Mouse (Mus musculus): Measurements from ENCODE around the gene Dnajb14. TPM values are rescaled to one million over a fixed set of nuclear protein-coding genes. Genes with fewer than 3 reads are reported as not detected.

Gene Dnajb14
- polyA plus RNA-seq (2012; rRNA removed), result 7.7 and 12.1 TPM in 2 replicates

- DNase-seq (ENCODE audit: low read depth), result peak; percentile 71
- TF ChIP-seq POLR2A (IDR thresholded peaks at IDR 0.05; ENCODE audit: borderline replicate concordance, extremely low read depth, insufficient read depth, insufficient read length, poor library complexity, severe bottlenecking) (peak; percentile 4; the same call in 1 of the 2 replicates), CTCF (IDR thresholded peaks at IDR 0.05; ENCODE audit: borderline replicate concordance, extremely low read depth, insufficient read depth, insufficient read length) (no peak)
Measured at GRCm38 (mm10) chr3:137867437-137868093, at the start of gene Dnajb14. TSS of gene Dnajb14 (plus strand) at chr3:137867675.

GRCm38 (mm10) chr3:137818713-137819112 lies 48.8 kb upstream of the Dnajb14 start:
- DNase-seq (ENCODE audit: low read depth), result peak; percentile 60
- 0 out of 2 replicates have a peak, but pooled peaks have one; percentile 11 for TF ChIP-seq CTCF (IDR thresholded peaks at IDR 0.05; ENCODE audit: borderline replicate concordance, extremely low read depth, insufficient read depth, insufficient read length)
- TF ChIP-seq POLR2A (IDR thresholded peaks at IDR 0.05; ENCODE audit: borderline replicate concordance, extremely low read depth, insufficient read depth, insufficient read length, poor library complexity, severe bottlenecking), result no peak

GRCm38 (mm10) chr3:137820688-137821467 lies 46.6 kb upstream of the Dnajb14 start:
- TF ChIP-seq CTCF (IDR thresholded peaks at IDR 0.05; ENCODE audit: borderline replicate concordance, extremely low read depth, insufficient read depth, insufficient read length) (no peak), POLR2A (IDR thresholded peaks at IDR 0.05; ENCODE audit: borderline replicate concordance, extremely low read depth, insufficient read depth, insufficient read length, poor library complexity, severe bottlenecking) (no peak)

DNA sequence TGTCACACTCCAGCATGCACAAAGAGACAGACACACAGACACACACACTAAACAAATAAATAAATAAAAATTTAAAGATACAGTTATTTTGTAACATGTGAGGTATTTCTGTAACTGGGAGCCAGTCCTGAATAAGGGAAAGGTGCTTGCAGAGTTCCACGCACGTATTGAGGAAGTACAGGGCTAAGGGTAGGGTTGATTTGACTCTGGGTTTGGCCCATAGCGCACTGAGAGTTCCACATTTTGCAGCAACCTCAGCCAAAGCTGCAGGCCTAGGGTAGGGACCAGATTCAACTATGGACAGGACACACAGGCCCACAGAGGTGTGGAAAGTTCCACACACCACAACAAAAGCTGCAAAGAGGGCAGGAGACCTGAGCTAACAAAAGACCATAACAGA lies 44.2 kb upstream of the Dnajb14 start:
- DNase-seq (ENCODE audit: low read depth), result no peak
- TF ChIP-seq CTCF (IDR thresholded peaks at IDR 0.05; ENCODE audit: borderline replicate concordance, extremely low read depth, insufficient read depth, insufficient read length), result no peak
- no peak for TF ChIP-seq POLR2A (IDR thresholded peaks at IDR 0.05; ENCODE audit: borderline replicate concordance, extremely low read depth, insufficient read depth, insufficient read length, poor library complexity, severe bottlenecking)

More at GRCm38 (mm10) chr3:137820688-137821467, 46.6 kb upstream of the Dnajb14 start:
- no peak for DNase-seq (ENCODE audit: low read depth)

- no peak for TF ChIP-seq CTCF (IDR thresholded peaks at IDR 0.05; ENCODE audit: borderline replicate concordance, extremely low read depth, insufficient read depth, insufficient read length)
- peak; percentile 23 for DNase-seq (ENCODE audit: low read depth)
Measured at GRCm38 (mm10) chr3:137827678-137828077, 39.8 kb upstream of the Dnajb14 start.

DNA sequence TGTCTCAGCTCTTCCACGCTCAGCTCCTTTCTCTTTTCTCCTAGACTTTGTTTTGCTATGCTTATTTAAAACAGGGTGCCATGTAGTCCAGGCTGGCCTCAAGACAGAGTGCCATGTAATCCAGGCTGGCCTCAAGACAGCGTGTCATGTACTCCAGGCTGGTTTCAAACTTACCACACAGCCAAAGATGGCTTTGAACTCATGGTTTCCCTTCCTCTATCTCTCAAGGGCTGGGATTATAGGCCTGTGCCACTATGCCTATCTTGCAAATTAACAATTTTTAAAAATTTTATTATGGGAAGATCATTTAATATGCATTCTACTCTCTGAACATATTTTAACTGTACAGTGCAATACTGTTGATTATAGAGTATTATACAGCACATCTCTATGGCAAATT lies 36.3 kb upstream of the Dnajb14 start:
- no peak for DNase-seq (ENCODE audit: low read depth)

DNA sequence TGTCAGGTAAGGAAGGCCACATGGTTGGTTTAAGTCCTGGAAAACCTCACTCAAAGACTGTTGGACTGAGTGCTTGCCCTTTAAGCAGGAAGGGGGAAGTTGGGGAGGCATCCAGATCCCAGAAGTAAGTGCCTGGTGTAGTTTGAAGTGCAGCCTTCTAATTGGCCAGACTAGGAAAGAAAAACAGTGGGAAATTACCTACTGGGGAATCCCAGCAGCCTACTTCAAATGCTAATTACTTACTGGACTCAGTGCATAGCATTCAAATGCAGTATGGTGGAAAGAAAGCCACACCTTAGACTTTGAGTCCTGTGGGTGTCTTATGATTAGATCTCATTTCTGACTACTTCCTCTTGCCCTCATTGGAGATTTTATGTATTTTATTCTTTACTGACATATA lies 34.3 kb upstream of the Dnajb14 start:
- peak; percentile 37 for DNase-seq (ENCODE audit: low read depth)
- TF ChIP-seq POLR2A (IDR thresholded peaks at IDR 0.05; ENCODE audit: borderline replicate concordance, extremely low read depth, insufficient read depth, insufficient read length, poor library complexity, severe bottlenecking), result no peak
- TF ChIP-seq CTCF (IDR thresholded peaks at IDR 0.05; ENCODE audit: borderline replicate concordance, extremely low read depth, insufficient read depth, insufficient read length), result no peak

More for the DNA sequence above, 36.3 kb upstream of the Dnajb14 start:
- TF ChIP-seq CTCF (IDR thresholded peaks at IDR 0.05; ENCODE audit: borderline replicate concordance, extremely low read depth, insufficient read depth, insufficient read length), result no peak
- TF ChIP-seq POLR2A (IDR thresholded peaks at IDR 0.05; ENCODE audit: borderline replicate concordance, extremely low read depth, insufficient read depth, insufficient read length, poor library complexity, severe bottlenecking), result no peak

GRCm38 (mm10) chr3:137833698-137834097 lies 33.8 kb upstream of the Dnajb14 start:
- no peak for TF ChIP-seq CTCF (IDR thresholded peaks at IDR 0.05; ENCODE audit: borderline replicate concordance, extremely low read depth, insufficient read depth, insufficient read length)
- TF ChIP-seq POLR2A (IDR thresholded peaks at IDR 0.05; ENCODE audit: borderline replicate concordance, extremely low read depth, insufficient read depth, insufficient read length, poor library complexity, severe bottlenecking), result no peak
- no peak for DNase-seq (ENCODE audit: low read depth)

- TF ChIP-seq POLR2A (IDR thresholded peaks at IDR 0.05; ENCODE audit: borderline replicate concordance, extremely low read depth, insufficient read depth, insufficient read length, poor library complexity, severe bottlenecking) (no peak), CTCF (IDR thresholded peaks at IDR 0.05; ENCODE audit: borderline replicate concordance, extremely low read depth, insufficient read depth, insufficient read length) (no peak)
- peak; percentile 63 for DNase-seq (ENCODE audit: low read depth)
Measured at GRCm38 (mm10) chr3:137836543-137836942, 30.9 kb upstream of the Dnajb14 start.

GRCm38 (mm10) chr3:137838160-137838559 lies 29.3 kb upstream of the Dnajb14 start:
- TF ChIP-seq CTCF (IDR thresholded peaks at IDR 0.05; ENCODE audit: borderline replicate concordance, extremely low read depth, insufficient read depth, insufficient read length), result no peak
- TF ChIP-seq POLR2A (IDR thresholded peaks at IDR 0.05; ENCODE audit: borderline replicate concordance, extremely low read depth, insufficient read depth, insufficient read length, poor library complexity, severe bottlenecking), result no peak
- DNase-seq (ENCODE audit: low read depth), result no peak

DNA sequence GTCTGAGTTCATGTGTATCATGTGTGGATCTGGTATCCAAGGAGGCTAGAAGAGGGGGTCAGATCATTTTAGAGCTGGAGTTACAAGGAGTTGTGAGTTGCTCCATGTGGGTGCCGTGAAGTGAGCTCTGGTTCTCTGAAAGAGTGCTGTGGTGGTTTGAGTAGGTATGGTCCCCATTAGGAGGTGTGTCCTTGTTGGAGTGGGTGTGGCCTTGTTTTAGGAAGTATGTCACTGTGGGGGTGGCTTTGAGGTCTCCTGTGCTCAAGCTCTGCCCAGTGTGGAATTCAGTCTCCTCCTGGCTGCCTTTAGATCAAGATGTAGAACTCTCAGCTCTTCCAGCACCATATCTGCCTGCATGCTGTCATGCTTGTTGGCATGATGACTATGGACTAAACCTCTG lies 24.5 kb upstream of the Dnajb14 start:
- TF ChIP-seq POLR2A (IDR thresholded peaks at IDR 0.05; ENCODE audit: borderline replicate concordance, extremely low read depth, insufficient read depth, insufficient read length, poor library complexity, severe bottlenecking), result no peak
- TF ChIP-seq CTCF (IDR thresholded peaks at IDR 0.05; ENCODE audit: borderline replicate concordance, extremely low read depth, insufficient read depth, insufficient read length), result no peak
- DNase-seq (ENCODE audit: low read depth), result no peak

Data from brain, embryonic 14.5 days (tissue).